Mouse (Mus musculus): Measurements from ENCODE around the gene Hlcs.

- TF ChIP-seq GATA1 (IDR thresholded peaks at IDR 0.05; ENCODE audit: borderline replicate concordance, low read length): no peak
- TF ChIP-seq CTCF (IDR thresholded peaks at IDR 0.05; ENCODE audit: low read depth, low read length): no peak
- no peak for TF ChIP-seq TAL1 (conservative IDR thresholded peaks at IDR 0.05; ENCODE audit: low read depth, low read length)
Observed at GRCm38 (mm10) chr16:94148139-94148538, 165.2 kb downstream of the Hlcs start.

Measured in G1E (cell line).